Mouse (Mus musculus) left cerebral cortex, adult 18-20 months (tissue): ENCODE measurements around the gene Dock11. TPM values are rescaled to one million over a fixed set of nuclear protein-coding genes. Genes with fewer than 3 reads are reported as not detected.

ENCODE experiments used
- DNase-seq, 2 experiments: peaks; one replicate each; pipeline ENCODE4 v3.0.0; 2021 to 2022; ENCODE audit warnings: low spot score in 2 of 2, mixed read lengths in 1 of 2
- total RNA-seq, 2 experiments: library from RNA; stranded (reverse); gene quantifications; 2 replicates each; pipeline ENCODE4 v1.2.3; 2021

Gene Dock11
- total RNA-seq, 2 experiments from 2014 or later: 5.9 to 6.1 TPM

DNA sequence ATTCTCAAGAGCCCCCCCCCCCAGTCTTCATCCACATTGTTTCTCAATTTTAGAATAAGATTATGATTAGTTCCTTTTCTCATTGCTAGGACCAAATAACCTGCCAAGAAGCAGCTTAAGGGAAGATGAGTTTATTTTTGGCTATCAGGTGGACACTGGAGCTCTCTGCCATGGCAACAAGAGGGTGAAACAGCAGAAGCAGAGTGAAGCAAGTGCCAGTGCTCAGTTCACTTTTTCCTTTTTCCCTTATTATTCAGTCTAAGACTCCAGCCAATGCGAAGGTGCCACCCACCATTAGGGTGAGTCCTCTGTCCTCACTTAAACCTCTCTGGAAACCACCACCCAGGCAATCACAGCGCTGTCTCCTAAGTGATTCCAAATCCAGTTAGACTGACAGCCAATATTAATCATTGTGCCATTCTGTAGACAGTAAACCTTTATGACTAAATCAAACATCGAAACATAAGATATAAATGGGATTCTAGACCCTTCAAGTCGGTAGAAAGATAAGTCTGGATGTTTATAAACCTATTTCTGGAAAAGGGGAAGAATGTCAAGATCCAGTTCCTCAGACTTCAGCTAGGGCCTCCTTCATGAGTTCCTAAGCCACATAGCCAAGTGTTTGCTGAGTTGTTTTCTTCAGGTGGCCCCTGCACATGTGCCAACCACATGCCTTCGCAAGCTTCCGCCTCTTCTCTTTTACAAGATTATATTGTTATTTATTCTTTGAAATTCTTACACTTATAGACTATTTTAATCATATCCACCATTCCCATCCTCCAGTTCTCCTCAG, 200.0 kb downstream of the Dock11 start:
- DNase-seq: no peak

DNA sequence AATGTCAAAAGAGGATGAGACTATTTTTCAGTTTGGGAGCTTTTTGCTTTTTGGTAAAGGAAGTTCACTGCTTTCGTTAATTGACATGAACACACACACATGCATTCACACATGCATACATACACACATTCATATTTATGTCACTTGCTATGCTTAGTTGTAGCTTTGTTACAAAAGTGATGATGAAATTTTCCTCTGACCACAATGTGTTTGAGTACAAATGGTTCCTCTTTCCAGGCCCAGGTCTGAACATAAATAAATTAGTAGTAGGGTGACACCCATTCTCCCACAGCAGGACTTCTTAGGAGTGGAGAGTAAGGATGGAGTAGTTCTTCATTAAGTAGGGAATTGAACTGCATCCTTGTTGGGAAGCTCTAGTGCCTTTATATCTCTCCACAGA, 212.3 kb downstream of the Dock11 start:
- DNase-seq: no peak

DNA sequence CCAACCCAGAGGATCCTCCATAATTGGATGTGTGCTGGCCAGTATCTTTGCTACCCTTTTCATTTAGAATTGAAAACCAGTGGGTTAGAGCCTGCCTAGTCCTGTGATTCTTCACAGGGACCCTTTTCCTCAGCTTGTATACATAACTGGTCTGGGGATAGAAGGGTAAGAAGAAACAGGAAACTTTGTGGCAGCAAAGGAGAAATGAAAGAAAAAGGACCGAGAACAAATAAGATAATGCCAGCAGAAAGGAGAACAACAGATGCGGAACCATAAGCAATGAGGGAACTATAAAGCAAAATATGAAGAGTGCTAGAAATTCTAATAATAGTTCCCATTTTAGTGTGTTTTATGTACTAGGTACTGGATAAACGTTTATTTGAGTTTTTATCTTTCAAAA, 212.7 kb downstream of the Dock11 start:
- DNase-seq: no peak

DNA sequence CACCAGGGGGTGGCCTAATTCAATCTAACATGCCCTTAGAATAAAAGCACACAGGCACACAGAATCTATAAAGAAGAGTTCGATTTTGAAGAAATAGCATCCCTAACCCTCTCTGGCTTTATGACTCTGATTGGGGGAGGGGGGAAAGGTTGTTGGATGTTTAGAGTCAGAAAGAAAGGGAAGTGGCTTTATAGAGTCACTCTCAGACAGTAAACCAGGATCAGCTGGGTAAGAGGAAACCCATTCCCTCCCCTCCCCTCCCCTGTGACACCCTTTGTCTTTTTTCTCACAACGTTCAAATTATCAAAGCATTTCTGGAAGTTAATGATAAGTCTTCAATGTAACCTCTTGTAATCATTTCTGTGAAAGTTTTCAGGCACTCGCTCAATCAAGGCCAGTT, 220.0 kb downstream of the Dock11 start:
- DNase-seq: no peak

DNA sequence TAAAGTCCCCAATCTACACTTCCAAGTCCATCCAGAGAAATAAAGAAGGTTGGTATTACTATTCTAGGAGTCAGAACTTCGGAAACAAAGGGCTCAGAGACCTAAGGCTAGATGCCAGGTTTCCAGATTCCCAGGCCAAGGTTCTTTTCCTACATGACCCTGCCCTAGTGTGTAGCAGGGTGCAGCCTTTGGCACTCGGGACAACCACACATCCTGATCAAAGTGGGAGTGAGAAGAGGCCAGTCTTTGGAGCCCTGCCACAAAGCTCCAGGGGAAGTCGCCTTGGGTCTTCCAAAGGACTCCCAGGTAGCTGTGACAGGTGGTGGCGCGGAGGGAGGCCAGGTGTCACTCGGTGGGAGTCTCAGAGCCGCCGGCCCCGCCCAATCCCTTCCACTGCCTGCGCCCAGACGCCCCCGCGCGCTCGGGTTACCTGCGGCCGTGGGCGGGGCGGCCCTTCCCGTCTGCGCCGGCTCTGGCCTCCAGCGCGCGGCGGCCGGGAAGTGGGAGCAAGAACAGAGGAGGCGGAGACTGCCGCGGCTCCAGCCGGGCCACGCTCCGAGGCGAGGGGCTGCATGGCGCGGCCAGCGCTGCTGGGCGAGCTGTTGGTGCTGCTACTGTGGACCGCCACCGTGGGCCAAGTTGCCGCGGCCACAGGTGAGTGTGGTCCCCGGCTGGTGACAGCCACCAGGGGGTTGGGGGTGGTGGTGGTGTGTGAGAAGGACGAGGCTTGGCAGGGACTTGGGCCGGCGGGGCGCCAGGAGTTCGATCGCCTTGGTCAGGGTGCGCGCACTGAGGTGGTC, 223.2 kb downstream of the Dock11 start, which contains the start of gene Il13ra1:
Il13ra1 (plus strand) TSS at position 489 of the 800 bp plus-strand sequence.
- DNase-seq: peak; percentile 12 to 14

DNA sequence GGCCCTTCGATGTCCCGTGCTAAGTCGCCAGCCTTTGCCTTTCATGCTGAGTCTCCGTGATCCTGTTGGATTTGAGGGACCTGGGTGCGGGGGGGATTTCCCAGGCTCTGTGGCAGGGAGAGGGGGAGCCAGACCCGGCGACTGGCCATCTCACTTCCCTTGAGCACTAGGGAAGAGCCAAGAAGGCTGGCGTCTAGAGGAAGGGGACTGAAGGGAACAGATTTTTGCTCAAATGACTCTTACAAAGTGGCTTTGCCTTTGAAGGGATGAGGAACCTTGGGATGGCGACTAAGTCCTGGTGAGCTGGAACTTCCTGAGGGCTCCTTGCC, 223.8 kb downstream of the Dock11 start:
- no peak for DNase-seq

DNA sequence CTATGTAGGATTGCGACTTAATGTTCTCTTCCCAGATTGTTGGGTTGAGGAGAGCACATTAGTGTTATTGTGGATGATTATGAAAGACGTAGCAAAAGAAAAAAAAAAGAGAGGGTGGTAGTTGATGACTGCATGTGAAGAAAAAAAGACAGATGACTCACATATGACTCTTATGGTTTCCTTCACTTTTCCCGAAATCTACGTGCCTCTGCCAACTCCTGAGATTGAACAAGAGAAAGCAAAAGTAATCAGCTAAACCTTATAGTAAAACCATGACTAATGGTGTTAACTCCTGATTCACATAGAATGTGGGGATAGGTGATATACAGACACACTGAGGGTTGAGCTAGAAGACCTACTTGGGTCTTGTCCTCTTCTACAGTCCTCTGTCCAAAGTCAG, 226.5 kb downstream of the Dock11 start:
- DNase-seq: no peak

Other genes with a start within 250 kb of the Dock11 start
- 1 to 10 TPM; 4.4 to 4.8 TPM for gene Il13ra1, start 223.3 kb downstream of the Dock11 start, total RNA-seq